Mouse (Mus musculus) megakaryocyte, adult 5-6 weeks (primary cell): ENCODE results near the gene Tspyl4. TPM values are rescaled to one million over a fixed set of nuclear protein-coding genes. Genes with fewer than 3 reads are reported as not detected.
"Not testable (repeated sequence)": the region's sequence is repeated elsewhere in the genome, so short reads cannot be mapped to it uniquely, and the experiment has no call there.

Experiments used
- ATAC-seq: 2 replicates; pipeline ENCODE4 v1.8.0; 2016; ENCODE audit warnings: mild to moderate bottlenecking, inconsistent platforms; ENCODE audit not compliant: poor library complexity, severe bottlenecking
- total RNA-seq, 2 experiments: library from RNA; stranded (forward) in 1 of 2; stranded (reverse) in 1 of 2; fragments of 153-499, 151-499 nt in 1 of 2; fragments of 221-1000, 200-1000 nt in 1 of 2; gene quantifications; 2 replicates each; pipeline versions ENCODE4 v1.2.3 to v1.2.4; 2015 to 2017

Gene Tspyl4
- total RNA-seq (2015) (1.6 and 2.6 TPM in 2 replicates), total RNA-seq (2017) (1.4 and 2.6 TPM in 2 replicates)

- ATAC-seq = peak; percentile 97
Measured at GRCm38 (mm10) chr10:34297299-34297979, at the start of gene Tspyl4. Gene Tspyl4, plus strand, starts transcription at chr10:34297442.

- ATAC-seq = no peak
Measured at GRCm38 (mm10) chr10:34247757-34248156, 49.5 kb upstream of the Tspyl4 start.

- peak; percentile 94 for ATAC-seq
Measured at GRCm38 (mm10) chr10:34249594-34249993, 47.6 kb upstream of the Tspyl4 start.

GRCm38 (mm10) chr10:34252833-34253232, 44.4 kb upstream of the Tspyl4 start:
- ATAC-seq = not testable (repeated sequence)

- no peak for ATAC-seq
Measured at GRCm38 (mm10) chr10:34265106-34265505, 32.1 kb upstream of the Tspyl4 start.

GRCm38 (mm10) chr10:34267312-34268070, 29.8 kb upstream of the Tspyl4 start:
- peak; percentile 60 for ATAC-seq

- no peak for ATAC-seq
Measured at GRCm38 (mm10) chr10:34271681-34272080, 25.6 kb upstream of the Tspyl4 start.

- peak; percentile 45 for ATAC-seq
Measured at GRCm38 (mm10) chr10:34280591-34281175, 16.6 kb upstream of the Tspyl4 start.

- ATAC-seq = no peak
Measured at GRCm38 (mm10) chr10:34281211-34281961, 15.9 kb upstream of the Tspyl4 start.

- ATAC-seq = peak; percentile 89
Measured at GRCm38 (mm10) chr10:34281962-34282388, 15.3 kb upstream of the Tspyl4 start, which contains the start of gene Tspyl1. Gene Tspyl1, plus strand, starts transcription at chr10:34282190.

- peak; percentile 50 for ATAC-seq
Measured at GRCm38 (mm10) chr10:34282420-34283238, 14.6 kb upstream of the Tspyl4 start.

GRCm38 (mm10) chr10:34296911-34297298, 337 bp upstream of the Tspyl4 start:
- ATAC-seq = no peak

- no peak for ATAC-seq
Measured at GRCm38 (mm10) chr10:34297980-34298753, 925 bp downstream of the Tspyl4 start.

GRCm38 (mm10) chr10:34300368-34300767, 3.1 kb downstream of the Tspyl4 start:
- no peak for ATAC-seq

GRCm38 (mm10) chr10:34307070-34307469, 9.8 kb downstream of the Tspyl4 start:
- ATAC-seq = peak; percentile 38; the same call in 1 of the 2 replicates

- no peak for ATAC-seq
Measured at GRCm38 (mm10) chr10:34309915-34310685, 12.9 kb downstream of the Tspyl4 start.

- ATAC-seq = no peak
Measured at GRCm38 (mm10) chr10:34312536-34312935, 15.3 kb downstream of the Tspyl4 start.

GRCm38 (mm10) chr10:34316571-34317216, 19.5 kb downstream of the Tspyl4 start:
- no peak for ATAC-seq
